Mouse (Mus musculus): ENCODE data around the gene Smok2a.
"Not testable (repeated sequence)": the region's sequence is repeated elsewhere in the genome, so short reads cannot be mapped to it uniquely, and the experiment has no call there.

- not testable (repeated sequence) for TF ChIP-seq CTCF (IDR thresholded peaks at IDR 0.05; ENCODE audit: low read depth, low read length); POLR2A (IDR thresholded peaks at IDR 0.05; ENCODE audit: borderline replicate concordance, low read depth, low read length)
These were observed 12.5 kb upstream of the Smok2a start for GRCm38 (mm10) chr17:13208460-13208859.
